Mouse (Mus musculus) naive thymus-derived CD4-positive, alpha-beta T cell, adult 2 months (primary cell): Measurements from ENCODE around the gene Yipf2.
A peak's percentile ranks its signal among the peaks of the same experiment; 100 is the strongest.
"Not testable (repeated sequence)": the region's sequence is repeated elsewhere in the genome, so short reads cannot be mapped to it uniquely, and the experiment has no call there.

Source experiments
- DNase-seq: peaks from one replicate; pipeline ENCODE4 v3.0.0-alpha.2; 2011; ENCODE audit warnings: low read depth

Gene Yipf2

GRCm38 (mm10) chr9:21557556-21557955 is 35.1 kb downstream of the Yipf2 start:
- no peak for DNase-seq

GRCm38 (mm10) chr9:21556996-21557395 is 35.6 kb downstream of the Yipf2 start:
- DNase-seq, result no peak

- no peak for DNase-seq
These were observed 37.4 kb downstream of the Yipf2 start for GRCm38 (mm10) chr9:21555198-21555742.

GRCm38 (mm10) chr9:21553607-21554273 is 38.9 kb downstream of the Yipf2 start:
- DNase-seq, result no peak

GRCm38 (mm10) chr9:21551049-21551448 is 41.6 kb downstream of the Yipf2 start:
- DNase-seq, result no peak

- DNase-seq, result peak; percentile 80
These were observed 45.3 kb downstream of the Yipf2 start for GRCm38 (mm10) chr9:21547075-21547941.

GRCm38 (mm10) chr9:21546789-21547074 is 45.9 kb downstream of the Yipf2 start, which contains the start of gene Carm1:
Gene Carm1, plus strand, starts transcription at chr9:21546894.
- no peak for DNase-seq

GRCm38 (mm10) chr9:21545916-21546788 is 46.5 kb downstream of the Yipf2 start:
- DNase-seq, result peak; percentile 99

GRCm38 (mm10) chr9:21545351-21545915 is 47.2 kb downstream of the Yipf2 start:
- no peak for DNase-seq

- DNase-seq, result not testable (repeated sequence)
These were observed 50.6 kb downstream of the Yipf2 start for GRCm38 (mm10) chr9:21542001-21542400.

- no peak for DNase-seq
These were observed 52.5 kb downstream of the Yipf2 start for GRCm38 (mm10) chr9:21539981-21540753.
